Mouse (Mus musculus) bone marrow, adult 2 months (tissue): ENCODE data around the gene Tmem8.

ENCODE experiments used
- CTCF ChIP-seq: fragments of 200-500 bp; IDR thresholded peaks from 2 replicates; pipeline ENCODE4 v1.5.1; 2011; ENCODE audit warnings: low read length, control low read depth; ENCODE audit not compliant: control insufficient read depth, insufficient read depth
- POLR2A ChIP-seq: fragments of 200-500 bp; IDR thresholded peaks from 2 replicates; pipeline ENCODE4 v1.6.1; 2011; ENCODE audit warnings: low read depth, mild to moderate bottlenecking, control low read depth, low read length, borderline replicate concordance; ENCODE audit not compliant: control insufficient read depth

DNA sequence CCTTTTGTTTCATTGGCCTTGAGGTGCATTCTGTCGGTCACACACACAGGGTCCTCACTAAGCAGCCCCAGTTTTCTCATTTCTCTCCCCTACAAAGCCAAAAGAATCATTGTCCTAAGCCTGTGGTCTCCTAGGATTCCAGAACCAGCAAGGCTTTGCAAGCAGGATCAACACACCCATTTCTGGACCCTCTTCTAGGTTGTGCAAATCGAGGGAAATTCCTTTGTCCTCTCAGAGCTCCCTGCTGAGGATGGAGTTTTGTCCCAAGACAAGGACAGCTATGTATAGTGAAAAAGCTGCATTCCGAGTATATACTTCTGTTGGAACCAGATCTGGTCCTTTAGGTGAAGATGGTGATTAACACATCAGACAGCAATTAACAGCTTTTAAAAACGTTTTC is 2.9 kb upstream of the Tmem8 start:
- TF ChIP-seq CTCF (no peak), POLR2A (no peak)
